ENCODE assay signal across 8 mouse cellular contexts in genomic region chr13:92733252-92733651, GRCm38 (mm10).
DNase-seq lines count a peak whose midpoint lies in the region; ATAC-seq and TF ChIP-seq lines count a peak whose summit lies in the region.

No protein-coding gene starts in this region.

- no peak for TF ChIP-seq POLR2A in testis, adult 2 months (IDR thresholded peaks at IDR 0.05; ENCODE audit: control insufficient read depth, low read depth, low read length)

- 33% methylated on average over 9 of the region's 9 CpGs for WGBS in heart, postnatal 0 days
- 47% methylated on average over 9 of the region's 9 CpGs for WGBS in limb, embryonic 10.5 days
- 41% methylated on average over 9 of the region's 9 CpGs for WGBS in midbrain, embryonic 14.5 days

- DNase-seq in heart, postnatal 0 days (ENCODE audit: low spot score), result no peak
- no peak for DNase-seq in heart, postnatal 25 days (ENCODE audit: low spot score)
- DNase-seq in ZHBTc4 (ENCODE audit: low read depth, low spot score), result peak; percentile 80
- DNase-seq in cerebellum, postnatal 4 days (ENCODE audit: low spot score in 2 of 2), result peak; percentile 34 to 78
- peak; percentile 60 for DNase-seq in heart, postnatal 4 days
- peak; percentile 65 for DNase-seq in limb, embryonic 10.5 days (ENCODE audit: low spot score)
- peak; percentile 56 for DNase-seq in midbrain, embryonic 14.5 days

- peak; percentile 37 for TF ChIP-seq CTCF in heart, postnatal 0 days (IDR thresholded peaks at IDR 0.05; ENCODE audit: low read depth)
- peak; percentile 86; the same call in 1 of the 2 replicates for TF ChIP-seq CTCF in testis, adult 2 months (IDR thresholded peaks at IDR 0.05; ENCODE audit: control insufficient read depth, insufficient read depth, insufficient replicate concordance, low read depth, low read length)

- no peaks in the 10 kb centered on the region for H3K4me1 ChIP-seq in heart, postnatal 0 days (ENCODE audit: control insufficient read depth, insufficient read depth)
- H3K4me1 ChIP-seq in limb, embryonic 10.5 days, result peaks cover 13% of the 10 kb centered on the region; the same call in 1 of the 2 replicates
- peaks cover 3% of the 10 kb centered on the region; the same call in 1 of the 2 replicates for H3K4me1 ChIP-seq in midbrain, embryonic 14.5 days (ENCODE audit: control insufficient read depth, insufficient read depth, low read length)
- peaks cover 6% of the 10 kb centered on the region for H3K4me1 ChIP-seq in testis, adult 2 months (ENCODE audit: control insufficient read depth, insufficient read depth, low read length)

- H3K36me3 ChIP-seq in heart, postnatal 0 days (replicated peaks; ENCODE audit: control insufficient read depth, insufficient read depth, low read length), result no peaks in the 10 kb centered on the region
- H3K36me3 ChIP-seq in limb, embryonic 10.5 days, result no peaks in the 10 kb centered on the region
- no peaks in the 10 kb centered on the region for H3K36me3 ChIP-seq in midbrain, embryonic 14.5 days (ENCODE audit: control insufficient read depth, insufficient read depth, low read length)
- H3K36me3 ChIP-seq in testis, adult 2 months (ENCODE audit: control insufficient read depth, insufficient read depth, low read length), result no peaks in the 10 kb centered on the region

- H3K27ac ChIP-seq in heart, postnatal 0 days (ENCODE audit: low read depth), result no peak overlapping the region
- H3K27ac ChIP-seq in limb, embryonic 10.5 days, result no peak overlapping the region
- no peak overlapping the region for H3K27ac ChIP-seq in midbrain, embryonic 14.5 days (replicated peaks; ENCODE audit: low read depth, low read length)
- no peak overlapping the region for H3K27ac ChIP-seq in testis, adult 2 months (ENCODE audit: control insufficient read depth, insufficient read depth, low read depth, low read length)

- 0 out of 2 replicates have a peak, but pooled peaks have one; percentile 25 for ATAC-seq in heart, postnatal 0 days (ENCODE audit: insufficient read depth, low read depth)
- peak; percentile 38 for ATAC-seq in midbrain, embryonic 14.5 days (ENCODE audit: low FRiP score, low TSS enrichment)

- no peak overlapping the region for H3K4me2 ChIP-seq in heart, postnatal 0 days (ENCODE audit: low read depth, low read length)
- H3K4me2 ChIP-seq in midbrain, embryonic 14.5 days (ENCODE audit: low read length), result no peak overlapping the region

- TF ChIP-seq EP300 in heart, postnatal 0 days (IDR thresholded peaks at IDR 0.05; ENCODE audit: low read depth), result no peak

- no peak overlapping the region for H3K9ac ChIP-seq in heart, postnatal 0 days (replicated peaks; ENCODE audit: low read depth, low read length)
- no peak overlapping the region for H3K9ac ChIP-seq in midbrain, embryonic 14.5 days (replicated peaks; ENCODE audit: low read length)

- no peak overlapping the region for H3K4me3 ChIP-seq in heart, postnatal 0 days (ENCODE audit: low read depth, low read length)
- no peak overlapping the region for H3K4me3 ChIP-seq in limb, embryonic 10.5 days
- H3K4me3 ChIP-seq in midbrain, embryonic 14.5 days (replicated peaks; ENCODE audit: low read depth, low read length), result no peak overlapping the region
- no peak overlapping the region for H3K4me3 ChIP-seq in testis, adult 2 months (ENCODE audit: control insufficient read depth, low read depth, low read length)

- H3K9me3 ChIP-seq in heart, postnatal 0 days (replicated peaks; ENCODE audit: control insufficient read depth, low read length), result no peaks in the 10 kb centered on the region
- H3K9me3 ChIP-seq in limb, embryonic 10.5 days (replicated peaks), result no peaks in the 10 kb centered on the region
- H3K9me3 ChIP-seq in midbrain, embryonic 14.5 days (ENCODE audit: control insufficient read depth, low read length), result no peaks in the 10 kb centered on the region

- H3K27me3 ChIP-seq in heart, postnatal 0 days (ENCODE audit: control insufficient read depth, insufficient read depth, low read length), result no peaks in the 10 kb centered on the region; the same call in 1 of the 2 replicates
- no peaks in the 10 kb centered on the region for H3K27me3 ChIP-seq in limb, embryonic 10.5 days (ENCODE audit: low read depth, poor library complexity, severe bottlenecking)
- no peaks in the 10 kb centered on the region for H3K27me3 ChIP-seq in midbrain, embryonic 14.5 days (ENCODE audit: control insufficient read depth, insufficient read depth, low read length)
- no peaks in the 10 kb centered on the region for H3K27me3 ChIP-seq in testis, adult 2 months (ENCODE audit: control insufficient read depth, insufficient read depth, low read length)

- intact Hi-C loops in heart, postnatal 25 days (cut with DNase I), result no loop called here

Comparison
In these comparisons a context has a peak if more than half of its experiments do, and no peak if none do; other contexts are left out.
1. DNase-seq: peak in ZHBTc4 (single experiment), cerebellum, postnatal 4 days (2 of 2), heart, postnatal 4 days (single experiment), limb, embryonic 10.5 days (single experiment) and midbrain, embryonic 14.5 days (single experiment); none in heart, postnatal 0 days (single experiment) and heart, postnatal 25 days (single experiment).